Mouse (Mus musculus) midbrain, embryonic 11.5 days (tissue): ENCODE measurements around the gene Lmntd1. TPM values are rescaled to one million over a fixed set of nuclear protein-coding genes. Genes with fewer than 3 reads are reported as not detected.

Experiments
- ATAC-seq: fragments of 200-750 bp; cut with Nextera tagmentation; 2 replicates; pipeline ENCODE4 v1.8.0; 2017; ENCODE audit warnings: moderate TSS enrichment, moderate library complexity; ENCODE audit not compliant: low FRiP score
- DNase-seq: peaks from one replicate; pipeline ENCODE4 v3.0.0; 2015; ENCODE audit warnings: low spot score; ENCODE audit errors: missing footprints
- H3K27ac ChIP-seq: fragments of 300-500 bp; sonication (generic); 2 replicates; pipeline ENCODE4 v1.5.1; 2014; ENCODE audit warnings: low read depth, low read length
- H3K27me3 ChIP-seq: fragments of 300-500 bp; sonication (generic); 2 replicates; pipeline ENCODE4 v1.6.1; 2014; ENCODE audit warnings: mild to moderate bottlenecking, low read length, moderate library complexity, mixed read lengths; ENCODE audit not compliant: control insufficient read depth, insufficient read depth
- H3K36me3 ChIP-seq: fragments of 300-500 bp; sonication (generic); 2 replicates; pipeline ENCODE4 v1.6.1; 2014; ENCODE audit warnings: mild to moderate bottlenecking, low read length, moderate library complexity, mixed read lengths; ENCODE audit not compliant: control insufficient read depth, insufficient read depth
- H3K4me1 ChIP-seq: fragments of 300-500 bp; sonication (generic); 2 replicates; pipeline ENCODE4 v1.6.1; 2014; ENCODE audit warnings: low read length; ENCODE audit not compliant: control insufficient read depth, insufficient read depth
- H3K4me2 ChIP-seq: fragments of 300-500 bp; sonication (generic); 2 replicates; pipeline ENCODE4 v1.6.1; 2014; ENCODE audit warnings: mild to moderate bottlenecking, moderate library complexity
- H3K4me3 ChIP-seq: fragments of 300-500 bp; sonication (generic); 2 replicates; pipeline ENCODE4 v1.5.1; 2014; ENCODE audit warnings: low read depth, low read length
- H3K9ac ChIP-seq: fragments of 300-500 bp; sonication (generic); 2 replicates; pipeline ENCODE4 v1.6.1; 2014; ENCODE audit warnings: low read length
- H3K9me3 ChIP-seq: fragments of 300-500 bp; sonication (generic); 2 replicates; pipeline ENCODE4 v1.6.1; 2016; ENCODE audit warnings: low read length; ENCODE audit not compliant: control insufficient read depth
- WGBS: fragments of 180-500 bp; shearing (Covaris S2); extraction: QIAGEN DNeasy Blood & Tissue Kit; methylation state at CpG from one replicate; pipeline ENCODE4 v1.1.7; 2014; 5-methylcytosine and 5-hydroxymethylcytosine counted together
- polyA plus RNA-seq: library from polyadenylated mRNA; unstranded; fragments of >200 nt; fragmentation: Nextera tagmentation; extraction: Ambion mirVana; gene quantifications from 2 replicates; pipeline ENCODE4 v1.2.1, GENCODE M21; 2014

The Lmntd1 gene
- polyA plus RNA-seq, 1 experiment from 2014 or later = 0.18 TPM

DNA sequence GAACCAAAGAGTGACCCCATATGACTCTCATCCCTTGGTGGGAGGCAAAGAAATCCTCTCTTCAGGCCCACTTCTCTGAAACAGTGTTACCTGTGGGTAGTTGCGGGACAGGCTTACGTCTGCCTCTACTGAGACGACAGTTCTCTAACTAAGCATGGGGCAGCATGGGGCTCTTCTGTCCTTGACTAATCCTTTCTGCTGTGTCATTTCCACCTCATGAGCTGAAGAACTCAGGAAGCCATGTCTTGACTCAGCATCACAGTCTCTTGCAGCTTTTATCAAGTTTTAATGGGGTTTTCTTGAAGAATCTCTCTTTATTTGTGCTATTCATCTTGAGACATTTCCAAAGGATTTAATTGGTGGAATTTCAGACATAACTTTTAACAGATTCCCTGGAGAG, 61.3 kb downstream of the Lmntd1 start:
- Histone ChIP-seq H3K4me3 (no peak overlapping the region), H3K27ac (no peak overlapping the region), H3K4me1 (no peaks in the 10 kb centered on the region), H3K36me3 (no peaks in the 10 kb centered on the region), H3K4me2 (no peak overlapping the region), H3K9ac (no peak overlapping the region), H3K9me3 (no peaks in the 10 kb centered on the region), H3K27me3 (no peaks in the 10 kb centered on the region)
- ATAC-seq (no peak), DNase-seq (no peak)
- 87% methylated on average over 3 of the region's 3 CpGs for WGBS

DNA sequence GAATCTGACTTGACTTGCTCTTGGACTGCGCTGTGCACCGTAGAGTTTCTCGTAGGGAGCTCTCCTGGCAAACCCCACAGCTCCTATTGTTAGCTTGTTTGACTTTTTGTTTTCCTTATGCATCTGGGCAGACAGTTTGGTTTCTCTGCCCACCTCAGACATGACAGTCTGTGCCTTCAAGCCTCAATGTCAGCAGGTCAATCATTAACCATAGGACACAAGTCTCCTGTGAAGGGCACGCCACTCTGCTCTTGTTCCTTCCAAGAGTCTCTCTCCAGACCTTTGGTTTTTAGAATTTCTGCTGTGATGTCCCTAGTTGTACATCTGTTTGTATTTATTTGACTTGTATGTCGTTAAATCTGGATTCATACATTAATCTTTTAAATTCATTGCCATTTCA, 63.1 kb downstream of the Lmntd1 start:
- Histone ChIP-seq H3K4me2 (no peak overlapping the region), H3K9ac (no peak overlapping the region), H3K36me3 (no peaks in the 10 kb centered on the region), H3K27ac (no peak overlapping the region), H3K27me3 (no peaks in the 10 kb centered on the region), H3K4me1 (no peaks in the 10 kb centered on the region), H3K9me3 (no peaks in the 10 kb centered on the region), H3K4me3 (no peak overlapping the region)
- DNase-seq (no peak), ATAC-seq (no peak)
- 89% methylated on average over 5 of the region's 5 CpGs for WGBS

DNA sequence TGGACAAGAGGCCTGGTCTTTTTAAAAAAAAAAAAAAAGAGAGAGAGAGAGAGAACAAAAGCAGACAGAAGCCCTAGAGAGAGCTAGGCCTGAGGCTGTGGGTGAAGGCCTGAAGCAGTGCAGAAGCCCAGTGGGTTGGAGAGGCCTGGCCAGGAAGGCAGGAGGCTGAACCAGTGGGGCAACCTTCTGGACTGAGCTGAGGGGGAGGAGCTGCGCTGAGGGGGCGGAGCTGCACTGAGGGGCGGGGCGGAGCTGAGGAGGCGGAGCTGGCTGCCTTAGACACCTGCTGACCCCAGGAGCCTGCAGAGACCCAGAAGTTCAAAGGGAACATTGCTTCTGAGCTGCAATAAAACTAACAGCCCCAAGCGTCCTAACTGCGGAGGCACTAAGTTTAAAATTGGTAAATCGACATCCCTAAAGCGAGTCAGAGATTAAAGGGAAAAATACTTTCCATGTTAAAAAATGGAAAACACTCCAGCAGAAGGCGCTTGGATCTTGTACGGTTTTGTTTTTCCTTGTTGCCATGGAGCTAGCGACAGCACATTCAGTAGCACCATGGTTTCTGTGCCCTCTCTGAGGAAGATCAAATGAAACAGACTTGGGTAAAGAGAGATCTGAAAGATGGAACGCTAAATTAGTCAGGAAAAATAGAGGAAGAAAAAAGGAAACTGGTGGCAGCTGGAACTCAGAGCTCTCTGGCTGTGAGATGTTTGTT, 68.0 kb downstream of the Lmntd1 start:
- no peak overlapping the region for H3K9ac ChIP-seq
- H3K27ac ChIP-seq = no peak overlapping the region
- no peaks in the 10 kb centered on the region for H3K36me3 ChIP-seq
- no peaks in the 10 kb centered on the region for H3K4me1 ChIP-seq
- ATAC-seq (peak; percentile 85), DNase-seq (peak; percentile 92)
- H3K4me3 ChIP-seq = no peak overlapping the region
- H3K27me3 ChIP-seq = no peaks in the 10 kb centered on the region
- 31% methylated on average over 13 of the region's 13 CpGs for WGBS
- no peak overlapping the region for H3K4me2 ChIP-seq
- H3K9me3 ChIP-seq = peaks cover 4% of the 10 kb centered on the region; the same call in 1 of the 2 replicates

GRCm38 (mm10) chr6:145544838-145545237, 69.3 kb downstream of the Lmntd1 start:
- no peaks in the 10 kb centered on the region for H3K4me1 ChIP-seq
- 92% methylated on average over 2 of the region's 2 CpGs for WGBS
- peaks cover 4% of the 10 kb centered on the region; the same call in 1 of the 2 replicates for H3K9me3 ChIP-seq
- H3K27ac ChIP-seq = no peak overlapping the region
- H3K4me2 ChIP-seq = no peak overlapping the region
- DNase-seq (peak; percentile 84), ATAC-seq (no peak; the same call in 1 of the 2 replicates)
- no peak overlapping the region for H3K4me3 ChIP-seq
- no peaks in the 10 kb centered on the region for H3K36me3 ChIP-seq
- no peak overlapping the region for H3K9ac ChIP-seq
- H3K27me3 ChIP-seq = no peaks in the 10 kb centered on the region

DNA sequence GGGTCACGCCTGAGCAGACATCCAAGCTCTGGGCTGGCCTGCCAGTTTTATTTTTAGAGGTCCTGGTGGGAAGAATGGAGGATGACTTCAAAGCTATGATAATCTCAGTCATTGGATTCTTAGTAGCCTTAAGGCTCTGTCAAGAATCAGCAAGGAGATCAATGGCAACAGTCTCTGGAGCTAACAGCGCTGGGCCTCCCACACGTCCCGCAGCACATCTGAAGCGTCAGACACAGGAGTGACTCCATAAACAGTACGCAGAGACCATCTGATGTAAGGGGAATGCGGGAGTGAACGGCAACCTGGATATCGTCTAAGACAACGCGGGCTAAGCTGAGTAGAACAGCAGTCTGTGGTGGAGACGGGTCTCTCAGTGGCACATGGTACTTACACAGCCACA, 69.8 kb downstream of the Lmntd1 start:
- no peak for DNase-seq
- H3K9ac ChIP-seq = no peak overlapping the region
- ATAC-seq = peak; percentile 22; the same call in 1 of the 2 replicates
- no peaks in the 10 kb centered on the region for H3K27me3 ChIP-seq
- H3K9me3 ChIP-seq = peaks cover 4% of the 10 kb centered on the region; the same call in 1 of the 2 replicates
- H3K36me3 ChIP-seq = no peaks in the 10 kb centered on the region
- H3K4me3 ChIP-seq = no peak overlapping the region
- 74% methylated on average over 12 of the region's 12 CpGs for WGBS
- no peak overlapping the region for H3K4me2 ChIP-seq
- H3K4me1 ChIP-seq = no peaks in the 10 kb centered on the region; the same call in 1 of the 2 replicates
- H3K27ac ChIP-seq = no peak overlapping the region

DNA sequence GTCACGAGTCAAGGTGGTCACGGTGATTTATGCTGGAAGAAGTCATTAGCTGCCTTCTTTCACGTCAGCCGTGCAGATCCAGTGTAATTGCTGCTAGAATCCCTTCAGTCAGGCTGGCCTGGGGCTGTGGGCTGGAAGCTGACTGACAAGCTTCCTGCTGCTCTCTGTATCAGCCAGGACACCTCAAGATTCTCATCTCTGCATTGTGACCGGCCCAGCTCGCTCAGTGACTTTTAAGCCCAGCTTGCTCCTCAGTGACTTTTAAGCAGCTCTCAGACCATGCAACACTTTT, 74.6 kb downstream of the Lmntd1 start:
- 54% methylated on average over 6 of the region's 6 CpGs for WGBS
- H3K4me2 ChIP-seq = no peak overlapping the region
- no peak overlapping the region for H3K27ac ChIP-seq
- no peak overlapping the region for H3K9ac ChIP-seq
- peak; percentile 84 for DNase-seq
- H3K27me3 ChIP-seq = no peaks in the 10 kb centered on the region
- ATAC-seq = no peak
- peaks cover 4% of the 10 kb centered on the region; the same call in 1 of the 2 replicates for H3K9me3 ChIP-seq
- H3K36me3 ChIP-seq = no peaks in the 10 kb centered on the region
- no peak overlapping the region for H3K4me3 ChIP-seq
- no peaks in the 10 kb centered on the region; the same call in 1 of the 2 replicates for H3K4me1 ChIP-seq

DNA sequence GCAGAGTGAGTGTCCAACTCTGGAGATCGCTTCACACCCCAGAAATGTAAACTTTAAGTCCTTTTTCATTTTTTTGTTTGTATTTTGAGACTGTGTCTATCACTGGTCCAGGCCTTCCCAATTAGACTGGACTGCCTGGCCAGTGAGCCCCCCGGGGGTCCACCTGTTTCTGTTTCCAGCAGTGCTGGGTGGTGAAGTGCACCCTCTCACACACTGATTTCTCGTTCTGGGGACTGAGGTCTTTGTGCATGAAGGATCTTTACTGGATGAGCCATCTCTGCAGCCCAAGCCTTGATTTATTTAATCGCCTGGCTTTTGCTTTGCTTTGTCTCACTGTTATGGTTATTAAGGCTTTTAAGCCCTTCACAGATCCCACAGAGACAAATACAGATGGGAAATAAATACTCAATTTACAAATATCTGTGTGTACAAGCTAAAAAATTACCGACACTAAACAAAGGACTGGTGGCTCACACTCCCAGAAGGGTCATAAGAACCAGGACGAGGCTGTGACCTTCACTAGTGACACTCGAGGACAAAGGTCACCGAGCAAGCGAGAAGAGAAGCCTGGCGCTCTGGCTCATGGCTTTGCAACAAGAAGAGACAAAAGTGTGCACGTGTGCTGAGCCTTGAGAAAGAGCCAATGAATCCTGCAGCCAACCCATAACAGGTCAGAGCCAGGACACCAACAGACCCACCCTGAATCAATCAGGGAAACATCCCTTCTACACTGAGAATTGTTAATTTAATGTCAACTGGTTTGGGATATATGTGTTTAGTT, 75.1 kb downstream of the Lmntd1 start:
- DNase-seq (no peak), ATAC-seq (no peak)
- no peaks in the 10 kb centered on the region; the same call in 1 of the 2 replicates for H3K4me1 ChIP-seq
- H3K9me3 ChIP-seq = peaks cover 4% of the 10 kb centered on the region; the same call in 1 of the 2 replicates
- no peaks in the 10 kb centered on the region for H3K27me3 ChIP-seq
- H3K9ac ChIP-seq = no peak overlapping the region
- no peak overlapping the region for H3K4me2 ChIP-seq
- H3K27ac ChIP-seq = no peak overlapping the region
- WGBS = 44% methylated on average over 11 of the region's 11 CpGs
- no peak overlapping the region for H3K4me3 ChIP-seq
- no peaks in the 10 kb centered on the region for H3K36me3 ChIP-seq

DNA sequence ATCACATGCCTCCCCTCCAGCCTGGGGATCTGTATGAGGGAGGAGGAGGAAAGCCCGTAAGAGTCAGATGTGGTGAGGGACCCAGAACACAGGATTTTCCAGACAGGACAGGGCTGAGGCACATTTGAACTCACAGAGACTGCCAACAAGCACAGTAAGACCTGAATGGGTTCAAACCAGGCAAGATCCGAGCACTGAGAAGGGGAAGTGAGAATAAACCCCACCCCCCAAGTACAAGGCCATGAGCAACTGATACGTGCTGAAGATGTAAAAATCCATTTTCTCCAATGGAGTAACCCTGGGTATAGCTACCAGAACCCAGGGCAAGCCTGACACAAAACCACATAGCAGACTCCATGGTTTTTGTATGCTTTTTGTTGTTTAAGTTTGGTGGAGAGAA, 83.7 kb downstream of the Lmntd1 start:
- Histone ChIP-seq H3K4me1 (no peaks in the 10 kb centered on the region), H3K4me2 (no peak overlapping the region), H3K9ac (no peak overlapping the region), H3K9me3 (no peaks in the 10 kb centered on the region), H3K27ac (no peak overlapping the region), H3K27me3 (no peaks in the 10 kb centered on the region), H3K36me3 (no peaks in the 10 kb centered on the region), H3K4me3 (no peak overlapping the region)
- ATAC-seq (no peak), DNase-seq (no peak)
- 70% methylated on average over 3 of the region's 3 CpGs for WGBS

GRCm38 (mm10) chr6:145523337-145523736, 90.8 kb downstream of the Lmntd1 start:
- Histone ChIP-seq H3K4me1 (no peaks in the 10 kb centered on the region), H3K4me3 (no peak overlapping the region), H3K27ac (no peak overlapping the region), H3K27me3 (no peaks in the 10 kb centered on the region), H3K36me3 (no peaks in the 10 kb centered on the region), H3K9ac (no peak overlapping the region), H3K4me2 (no peak overlapping the region), H3K9me3 (no peaks in the 10 kb centered on the region)
- no peak for DNase-seq
- ATAC-seq = no peak
- WGBS = 95% methylated on average over 9 of the region's 9 CpGs
